Mouse (Mus musculus): Measurements from ENCODE around the gene Rtn4r. TPM values are rescaled to one million over a fixed set of nuclear protein-coding genes. Genes with fewer than 3 reads are reported as not detected.

Gene Rtn4r
- polyA plus RNA-seq, 1 experiment from 2014 or later, result 3.6 TPM

DNA sequence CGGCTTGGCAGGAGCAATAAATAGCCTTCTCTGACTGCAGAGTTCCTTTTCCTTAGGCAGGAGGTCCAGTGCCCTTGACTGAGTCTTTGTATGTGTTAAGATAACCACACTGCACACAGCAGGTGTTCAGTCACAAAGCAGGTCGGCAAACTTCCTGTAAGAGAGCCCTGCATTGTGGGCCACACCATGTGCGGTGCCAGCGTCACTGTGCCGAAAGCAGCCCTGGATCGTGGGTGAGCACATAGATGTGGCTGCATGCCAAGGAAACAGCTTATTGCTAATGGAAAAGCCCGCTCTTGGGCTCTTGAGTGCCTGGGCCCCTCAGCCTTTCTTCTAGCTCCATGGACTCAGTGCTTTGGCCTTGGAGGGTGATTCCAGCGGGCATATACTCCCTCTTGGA is 16.8 kb downstream of the Rtn4r start:
- H3K27me3 ChIP-seq, result no peaks in the 10 kb centered on the region
- no peak overlapping the region for H3K27ac ChIP-seq
- ATAC-seq (replicated peaks; ENCODE audit: low FRiP score), result no peak
- peaks cover 13% of the 10 kb centered on the region for H3K4me1 ChIP-seq
- no peak overlapping the region for H3K4me2 ChIP-seq
- H3K9me3 ChIP-seq (replicated peaks), result no peaks in the 10 kb centered on the region
- H3K36me3 ChIP-seq, result no peaks in the 10 kb centered on the region
- no peak overlapping the region for H3K9ac ChIP-seq
- H3K4me3 ChIP-seq (replicated peaks), result no peak overlapping the region
- 73% methylated on average over 8 of the region's 8 CpGs for WGBS

DNA sequence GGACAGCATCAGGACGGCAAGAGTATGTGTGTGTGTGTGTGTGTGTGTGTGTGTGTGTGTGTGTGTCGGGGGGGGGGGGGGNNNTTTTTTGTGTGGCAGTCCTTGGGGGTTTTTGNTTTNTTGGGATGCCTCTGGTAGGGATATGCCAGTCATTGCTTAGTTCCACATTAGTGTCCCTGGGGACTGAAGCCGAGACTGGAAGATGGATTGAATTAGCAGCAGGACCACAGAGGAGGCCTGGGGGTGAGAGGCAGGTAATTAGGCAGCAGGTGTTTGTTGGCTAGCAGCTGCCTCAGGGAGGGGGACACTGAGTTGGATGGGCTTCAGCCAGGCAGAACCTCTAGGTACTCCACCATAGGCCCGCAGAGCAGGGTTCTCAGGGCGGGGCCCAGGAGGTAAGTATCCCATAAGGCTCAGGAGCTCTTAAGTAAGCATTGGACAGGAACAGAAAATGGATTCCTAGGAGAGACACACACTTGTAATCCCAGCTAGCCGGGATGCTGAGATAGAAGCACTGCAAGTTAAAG is 18.0 kb downstream of the Rtn4r start:
- peaks cover 25% of the 10 kb centered on the region for H3K4me1 ChIP-seq
- H3K9me3 ChIP-seq (replicated peaks), result no peaks in the 10 kb centered on the region
- no peak overlapping the region for H3K27ac ChIP-seq
- H3K4me3 ChIP-seq (replicated peaks), result no peak overlapping the region
- no peaks in the 10 kb centered on the region for H3K27me3 ChIP-seq
- no peak for ATAC-seq (replicated peaks; ENCODE audit: low FRiP score)
- no peak overlapping the region for H3K9ac ChIP-seq
- WGBS, result 81% methylated on average over 5 of the region's 6 CpGs
- H3K4me2 ChIP-seq, result no peak overlapping the region
- H3K36me3 ChIP-seq, result no peaks in the 10 kb centered on the region

DNA sequence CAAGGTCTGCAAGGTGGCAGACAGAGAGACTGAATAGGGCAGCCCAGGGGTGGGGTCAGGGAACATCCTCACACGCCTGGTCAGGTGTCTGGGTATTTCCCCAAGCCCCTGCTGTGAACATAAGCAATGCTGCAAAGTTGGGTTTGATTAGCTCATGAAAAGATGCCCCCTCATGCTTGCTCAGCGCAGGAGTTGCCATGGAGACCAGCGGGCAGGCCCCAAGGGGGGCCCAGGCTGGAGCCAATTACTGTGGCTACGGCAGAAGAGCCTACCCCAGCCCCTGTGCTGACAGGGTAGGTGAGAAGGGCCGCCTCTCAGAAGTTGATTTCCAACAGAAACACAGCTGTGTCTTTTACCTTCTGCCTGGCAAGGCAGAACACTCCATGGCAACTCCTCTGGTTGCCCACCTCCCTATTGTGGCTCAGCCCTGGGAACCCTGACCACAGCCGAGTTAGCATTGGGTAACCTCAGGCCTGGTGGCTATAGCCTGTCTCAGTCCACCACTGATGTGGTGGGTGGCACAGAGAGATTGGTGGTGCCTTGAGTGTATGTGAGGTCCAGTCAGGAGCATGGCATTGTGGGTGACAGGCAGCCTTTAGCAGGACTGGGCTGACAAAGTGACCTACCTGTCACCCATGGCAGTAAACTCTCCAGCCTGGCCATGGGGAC is 20.9 kb downstream of the Rtn4r start:
- H3K27me3 ChIP-seq, result no peaks in the 10 kb centered on the region
- no peak overlapping the region for H3K9ac ChIP-seq
- no peak overlapping the region for H3K4me3 ChIP-seq (replicated peaks)
- H3K36me3 ChIP-seq, result no peaks in the 10 kb centered on the region
- no peaks in the 10 kb centered on the region for H3K9me3 ChIP-seq (replicated peaks)
- H3K4me2 ChIP-seq, result no peak overlapping the region
- no peak for ATAC-seq (replicated peaks; ENCODE audit: low FRiP score)
- WGBS, result 44% methylated on average over 6 of the region's 6 CpGs
- no peak overlapping the region for H3K27ac ChIP-seq
- peaks cover 35% of the 10 kb centered on the region for H3K4me1 ChIP-seq

DNA sequence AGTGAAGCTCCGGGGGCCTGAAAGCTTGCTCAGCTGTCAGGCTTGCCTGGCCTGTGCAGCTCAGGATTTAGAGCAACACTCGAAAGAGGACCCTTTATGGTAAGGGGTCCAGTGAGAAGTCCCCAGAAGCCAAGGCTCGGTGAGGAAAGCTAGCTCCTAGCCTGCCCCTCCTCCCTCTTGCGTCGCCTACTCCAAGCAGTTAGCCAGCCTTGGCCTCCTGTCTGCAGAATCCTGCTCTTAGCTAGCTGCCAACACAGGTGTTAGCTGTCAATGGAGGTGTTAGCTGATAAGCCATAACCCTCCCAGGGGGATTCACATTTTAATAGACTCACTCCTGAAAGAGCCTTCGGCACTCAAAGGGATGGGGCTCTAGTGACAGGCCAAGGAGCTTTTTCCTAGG is 21.8 kb downstream of the Rtn4r start:
- peaks cover 42% of the 10 kb centered on the region for H3K4me1 ChIP-seq
- no peak overlapping the region for H3K4me2 ChIP-seq
- no peaks in the 10 kb centered on the region; the same call in 1 of the 2 replicates for H3K27me3 ChIP-seq
- H3K27ac ChIP-seq, result no peak overlapping the region
- 43% methylated on average over 6 of the region's 6 CpGs for WGBS
- ATAC-seq (replicated peaks; ENCODE audit: low FRiP score), result no peak
- no peaks in the 10 kb centered on the region for H3K9me3 ChIP-seq (replicated peaks)
- H3K4me3 ChIP-seq (replicated peaks), result no peak overlapping the region
- no peaks in the 10 kb centered on the region for H3K36me3 ChIP-seq
- H3K9ac ChIP-seq, result no peak overlapping the region

DNA sequence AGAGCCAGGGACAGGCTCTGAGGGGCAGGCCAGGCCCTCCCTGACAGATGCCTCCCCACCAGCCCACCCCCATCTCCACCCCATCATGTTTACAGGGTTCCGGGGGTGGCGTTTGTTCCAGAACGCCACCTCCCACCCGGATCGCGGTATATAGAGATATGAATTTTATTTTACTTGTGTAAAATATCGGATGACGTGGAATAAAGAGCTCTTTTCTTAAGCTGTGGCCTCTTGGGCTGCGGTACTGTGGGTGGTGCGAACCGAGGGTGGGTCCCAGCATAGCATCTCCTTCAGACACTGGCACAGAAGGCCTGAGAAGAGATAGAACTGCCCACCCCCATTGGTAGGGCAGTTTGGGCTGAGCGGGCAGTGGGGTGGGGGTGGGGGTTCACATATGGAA is 24.7 kb downstream of the Rtn4r start:
- Histone ChIP-seq H3K27ac (no peak overlapping the region), H3K4me3 (replicated peaks) (no peak overlapping the region), H3K36me3 (no peaks in the 10 kb centered on the region), H3K27me3 (no peaks in the 10 kb centered on the region; the same call in 1 of the 2 replicates), H3K9ac (no peak overlapping the region), H3K9me3 (replicated peaks) (no peaks in the 10 kb centered on the region), H3K4me2 (no peak overlapping the region), H3K4me1 (peaks cover 63% of the 10 kb centered on the region)
- WGBS, result 91% methylated on average over 12 of the region's 12 CpGs
- no peak for ATAC-seq (replicated peaks; ENCODE audit: low FRiP score)

DNA sequence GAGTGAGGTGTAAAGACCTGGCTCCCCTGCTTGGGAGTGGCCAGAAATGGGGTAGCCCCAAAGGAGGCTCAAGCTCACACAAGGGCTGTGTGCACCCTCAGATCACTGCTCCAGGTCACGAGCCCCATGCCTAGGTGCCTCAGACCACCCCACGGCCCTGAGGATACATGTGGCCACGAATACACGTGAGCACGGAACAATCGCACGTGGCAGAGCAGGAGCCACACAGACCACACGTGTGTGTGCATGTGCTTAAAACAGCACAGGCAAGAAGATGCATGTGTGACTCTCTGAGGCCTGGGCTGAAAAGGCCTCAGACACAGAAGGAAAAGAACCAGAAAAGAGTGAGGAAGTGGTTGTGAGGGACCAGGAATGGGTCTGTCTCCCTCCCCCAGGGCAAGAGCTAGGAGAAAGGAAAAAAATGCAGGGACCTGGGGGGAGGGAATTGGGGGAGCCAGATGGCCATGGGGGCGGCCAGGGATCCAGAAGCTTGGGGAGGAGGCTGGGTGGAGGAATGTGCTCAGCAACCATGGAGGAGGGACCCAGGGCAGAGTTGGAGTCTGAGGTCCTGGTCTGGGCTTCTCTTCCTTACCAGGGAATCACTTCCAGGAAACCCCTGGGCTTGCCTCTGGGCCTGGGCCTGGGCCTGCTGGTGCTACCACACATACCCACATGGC is 25.5 kb downstream of the Rtn4r start:
- Histone ChIP-seq H3K36me3 (no peaks in the 10 kb centered on the region), H3K27ac (no peak overlapping the region), H3K4me1 (peaks cover 63% of the 10 kb centered on the region), H3K9ac (no peak overlapping the region), H3K4me2 (no peak overlapping the region), H3K4me3 (replicated peaks) (no peak overlapping the region), H3K27me3 (no peaks in the 10 kb centered on the region; the same call in 1 of the 2 replicates), H3K9me3 (replicated peaks) (no peaks in the 10 kb centered on the region)
- WGBS, result 89% methylated on average over 9 of the region's 9 CpGs
- ATAC-seq (replicated peaks; ENCODE audit: low FRiP score), result no peak

DNA sequence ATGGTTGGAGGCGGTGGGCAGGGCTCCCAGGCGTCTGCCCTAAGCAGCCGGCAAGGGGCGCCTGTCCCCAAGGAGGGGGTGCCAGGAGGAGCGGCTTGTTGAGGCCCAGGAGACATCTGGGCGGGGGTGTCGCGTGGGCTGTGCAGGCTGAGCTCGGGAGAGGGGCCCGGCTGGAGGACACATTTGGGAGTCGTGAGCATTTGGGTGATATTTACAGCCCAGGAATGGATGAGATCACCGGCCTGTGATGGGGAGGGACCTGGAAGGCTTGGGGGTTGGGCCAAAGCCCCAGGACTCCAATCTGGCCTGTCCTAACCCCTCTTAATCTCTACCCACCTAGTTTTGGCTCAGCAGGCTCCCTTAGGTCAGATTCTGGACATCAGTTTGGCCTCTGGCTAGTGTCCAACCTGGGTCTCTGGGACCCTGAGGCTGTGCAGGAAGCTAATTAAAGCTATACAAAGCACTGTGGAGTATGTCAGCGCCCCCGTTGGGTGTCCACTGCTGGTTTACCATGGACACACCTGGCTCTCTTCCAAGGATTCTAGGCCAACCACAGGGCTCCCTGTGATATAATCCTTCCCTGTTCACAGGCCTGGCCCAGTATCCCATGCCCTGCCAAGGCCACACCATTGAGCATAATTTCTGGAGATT is 27.2 kb downstream of the Rtn4r start:
- H3K27ac ChIP-seq, result no peak overlapping the region
- H3K4me3 ChIP-seq (replicated peaks), result no peak overlapping the region
- H3K4me2 ChIP-seq, result peak overlapping the region; percentile 19; the same call in 1 of the 2 replicates
- 19% methylated on average over 14 of the region's 14 CpGs for WGBS
- no peak overlapping the region for H3K9ac ChIP-seq
- H3K4me1 ChIP-seq, result peaks cover 51% of the 10 kb centered on the region
- ATAC-seq (replicated peaks; ENCODE audit: low FRiP score), result peak; percentile 24; the same call in 1 of the 2 replicates
- no peaks in the 10 kb centered on the region for H3K36me3 ChIP-seq
- H3K27me3 ChIP-seq, result no peaks in the 10 kb centered on the region; the same call in 1 of the 2 replicates
- no peaks in the 10 kb centered on the region for H3K9me3 ChIP-seq (replicated peaks)

DNA sequence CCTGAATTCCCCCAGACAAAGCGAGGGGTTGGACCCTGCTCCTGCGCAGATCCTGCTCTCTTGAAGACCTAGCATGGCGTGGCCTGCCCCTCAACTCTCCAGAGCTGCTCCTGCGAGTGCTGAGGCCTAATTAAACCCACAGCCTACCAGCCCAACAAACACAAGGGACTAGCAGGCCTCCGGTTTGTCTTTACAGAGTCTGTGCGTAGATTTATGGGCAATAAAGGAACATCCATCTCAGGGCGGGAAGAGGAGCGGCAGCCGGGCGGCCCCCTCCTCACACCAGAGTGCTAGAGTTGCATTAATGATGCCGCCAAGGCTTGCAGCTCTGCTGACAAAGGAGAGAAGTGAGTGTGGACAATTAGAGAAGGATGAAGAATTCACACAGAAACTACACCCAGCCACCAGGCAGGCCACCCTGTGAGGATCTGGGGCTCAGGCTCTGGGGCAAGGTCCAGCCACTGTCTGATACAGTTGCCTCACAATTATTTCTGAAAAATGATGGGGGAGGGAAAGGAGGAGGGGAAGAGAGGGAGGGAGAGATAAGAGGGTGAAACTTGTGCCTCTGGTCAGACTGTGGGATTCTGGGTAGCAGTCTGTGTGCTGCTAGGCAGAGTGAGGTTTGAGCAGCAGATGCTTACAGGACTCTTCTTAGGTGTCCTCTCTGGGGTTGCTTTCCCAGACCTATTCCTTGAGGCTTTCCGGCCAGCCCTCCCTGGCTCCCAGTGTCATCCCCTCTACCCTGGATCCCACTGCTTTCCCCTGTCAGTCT is 29.3 kb downstream of the Rtn4r start:
- H3K4me1 ChIP-seq, result peaks cover 57% of the 10 kb centered on the region
- no peak for ATAC-seq (replicated peaks; ENCODE audit: low FRiP score)
- 0 out of 2 replicates have a peak overlapping the region, but pooled peaks have one; percentile 15 for H3K9ac ChIP-seq
- 0 out of 2 replicates have a peak overlapping the region, but pooled peaks have one; percentile 4 for H3K27ac ChIP-seq
- no peaks in the 10 kb centered on the region for H3K36me3 ChIP-seq
- 31% methylated on average over 12 of the region's 12 CpGs for WGBS
- H3K4me3 ChIP-seq (replicated peaks), result no peak overlapping the region
- no peaks in the 10 kb centered on the region; the same call in 1 of the 2 replicates for H3K27me3 ChIP-seq
- no peaks in the 10 kb centered on the region for H3K9me3 ChIP-seq (replicated peaks)
- no peak overlapping the region for H3K4me2 ChIP-seq

DNA sequence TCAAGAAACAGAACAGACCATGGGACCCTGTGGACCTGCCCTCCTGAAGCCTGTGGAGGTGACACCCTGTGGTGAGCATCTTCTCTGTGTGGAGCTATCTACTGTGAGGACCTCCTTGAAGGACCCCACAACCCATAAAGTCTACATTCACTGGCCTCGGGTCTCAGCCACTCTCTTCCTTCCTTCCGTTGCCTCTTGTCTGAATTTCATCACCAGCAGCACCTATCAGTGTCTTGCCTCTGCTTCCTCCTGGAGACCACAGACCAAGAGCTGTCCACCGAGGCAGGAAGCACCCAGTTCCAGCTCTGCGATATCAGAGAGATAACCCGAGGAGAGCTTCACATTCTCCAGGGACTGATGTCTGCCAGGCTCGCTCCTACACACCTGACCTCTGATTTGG is 31.8 kb downstream of the Rtn4r start:
- H3K4me3 ChIP-seq (replicated peaks), result no peak overlapping the region
- WGBS, result 79% methylated on average over 6 of the region's 6 CpGs
- H3K4me1 ChIP-seq, result peaks cover 44% of the 10 kb centered on the region
- H3K9ac ChIP-seq, result no peak overlapping the region
- no peak overlapping the region for H3K27ac ChIP-seq
- ATAC-seq (replicated peaks; ENCODE audit: low FRiP score), result no peak
- no peak overlapping the region for H3K4me2 ChIP-seq
- H3K9me3 ChIP-seq (replicated peaks), result no peaks in the 10 kb centered on the region
- no peaks in the 10 kb centered on the region for H3K36me3 ChIP-seq
- H3K27me3 ChIP-seq, result no peaks in the 10 kb centered on the region; the same call in 1 of the 2 replicates

DNA sequence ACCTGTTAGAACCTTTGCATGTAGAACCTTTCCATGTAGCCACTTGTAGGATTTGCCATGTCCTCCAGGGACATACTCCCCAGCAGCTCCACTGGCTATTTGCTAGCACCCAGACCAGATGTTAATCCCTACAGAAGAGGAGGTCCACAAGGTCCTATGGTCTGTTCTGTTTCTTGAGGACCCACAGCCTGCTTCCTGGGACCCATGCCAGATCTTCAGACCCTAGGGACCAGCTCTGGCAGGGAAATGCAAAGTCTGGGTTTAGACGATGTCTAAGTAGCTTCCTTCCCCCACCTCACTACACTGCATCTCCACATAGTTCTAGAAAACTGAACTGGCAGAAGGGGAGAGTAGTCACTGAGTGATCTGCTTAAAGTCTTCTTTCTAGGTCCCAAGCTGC is 32.3 kb downstream of the Rtn4r start:
- H3K4me2 ChIP-seq, result no peak overlapping the region
- H3K4me3 ChIP-seq (replicated peaks), result no peak overlapping the region
- H3K4me1 ChIP-seq, result peaks cover 39% of the 10 kb centered on the region
- no peaks in the 10 kb centered on the region; the same call in 1 of the 2 replicates for H3K27me3 ChIP-seq
- no peak overlapping the region for H3K27ac ChIP-seq
- H3K36me3 ChIP-seq, result no peaks in the 10 kb centered on the region
- no peak for ATAC-seq (replicated peaks; ENCODE audit: low FRiP score)
- no peaks in the 10 kb centered on the region for H3K9me3 ChIP-seq (replicated peaks)
- WGBS, result 56% methylated on average over 1 of the region's 1 CpGs
- H3K9ac ChIP-seq, result no peak overlapping the region

DNA sequence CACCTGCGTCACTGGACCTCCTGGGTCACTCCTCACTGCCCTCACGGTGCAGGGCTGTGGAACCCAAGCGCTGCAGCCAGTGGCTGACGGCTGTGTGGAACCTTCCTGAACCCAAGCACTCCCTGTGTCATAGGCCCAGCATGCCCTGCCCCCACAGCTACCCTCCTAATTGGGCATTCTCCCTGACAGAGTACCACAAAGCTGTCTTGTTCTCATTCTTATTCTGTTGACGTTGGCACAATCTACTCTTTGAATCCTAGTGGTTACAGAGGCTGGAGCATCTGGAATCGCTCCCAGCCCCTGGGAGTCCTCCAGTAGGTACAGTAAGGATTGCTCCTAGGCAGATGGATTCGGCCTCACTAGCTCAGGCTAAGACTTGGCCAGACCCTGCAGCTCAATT is 33.1 kb downstream of the Rtn4r start:
- Histone ChIP-seq H3K4me3 (replicated peaks) (no peak overlapping the region), H3K9me3 (replicated peaks) (no peaks in the 10 kb centered on the region), H3K4me1 (peaks cover 33% of the 10 kb centered on the region), H3K36me3 (no peaks in the 10 kb centered on the region), H3K9ac (no peak overlapping the region), H3K27me3 (no peaks in the 10 kb centered on the region; the same call in 1 of the 2 replicates), H3K27ac (no peak overlapping the region), H3K4me2 (no peak overlapping the region)
- WGBS, result 63% methylated on average over 7 of the region's 7 CpGs
- ATAC-seq (replicated peaks; ENCODE audit: low FRiP score), result no peak

All from kidney, embryonic 15.5 days (tissue).